In the genomic region with DNA sequence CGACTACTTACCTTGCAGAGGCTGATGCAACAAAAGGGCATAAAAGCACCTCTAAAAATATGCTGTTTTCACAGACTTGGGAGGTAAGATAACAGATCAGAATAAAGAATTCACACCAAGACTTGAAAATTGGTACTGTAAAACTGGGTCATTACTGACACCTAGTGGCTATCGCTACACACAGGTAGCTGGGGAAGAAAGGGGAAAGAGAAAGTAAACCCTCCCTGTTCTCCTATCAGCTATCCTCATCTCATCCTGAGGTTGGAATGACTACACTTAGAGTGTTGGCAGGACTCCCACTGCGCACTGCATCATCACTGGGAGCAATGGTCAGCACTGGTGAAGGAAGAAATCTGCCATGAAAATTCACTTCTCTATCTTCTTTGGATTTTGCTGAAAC, we compare ENCODE assay signal across 9 mouse cellular contexts. TPM values are rescaled to one million over a fixed set of nuclear protein-coding genes. Genes with fewer than 3 reads are reported as not detected.
DNase-seq lines count a peak whose midpoint lies in the region; ATAC-seq and TF ChIP-seq lines count a peak whose summit lies in the region.
"Had no signal": no experiment of that assay in that cellular context is flagged by ENCODE, and none has a peak within 500 bp of the region (broad histone marks: within the 10 kb centered on the region; RNA-seq: fewer than 3 reads in every experiment).

No protein-coding gene starts in this region.

- H3K9ac ChIP-seq in lung, embryonic 14.5 days: no peak overlapping the region
- H3K9ac ChIP-seq: embryonic facial prominence, embryonic 15.5 days had no signal

- H3K4me1 ChIP-seq in lung, adult 2 months (ENCODE audit: control insufficient read depth, insufficient read depth, low read length): peaks cover 2% of the 10 kb centered on the region; the same call in 1 of the 2 replicates
- no peaks in the 10 kb centered on the region for H3K4me1 ChIP-seq in lung, embryonic 14.5 days (ENCODE audit: insufficient read depth)
- H3K4me1 ChIP-seq: embryonic facial prominence, embryonic 15.5 days had no signal

- no peaks in the 10 kb centered on the region for H3K36me3 ChIP-seq in lung, embryonic 14.5 days (ENCODE audit: insufficient read depth)
- H3K36me3 ChIP-seq: embryonic facial prominence, embryonic 15.5 days had no signal

- 26% methylated on average over 3 of the region's 3 CpGs for WGBS in lung, adult 2 months
- WGBS in lung, embryonic 14.5 days: 31% methylated on average over 3 of the region's 3 CpGs

- H3K9me3 ChIP-seq in lung, embryonic 14.5 days (ENCODE audit: low read depth, low read length): no peaks in the 10 kb centered on the region
- H3K9me3 ChIP-seq: embryonic facial prominence, embryonic 15.5 days had no signal

- TF ChIP-seq POLR2A in lung, adult 2 months (IDR thresholded peaks at IDR 0.05; ENCODE audit: borderline replicate concordance, extremely low read depth, low read depth, low read length): no peak

- H3K27ac ChIP-seq in lung, embryonic 14.5 days (ENCODE audit: low read depth): no peak overlapping the region
- H3K27ac ChIP-seq: embryonic facial prominence, embryonic 15.5 days had no signal

- TF ChIP-seq CTCF in lung, adult 2 months (IDR thresholded peaks at IDR 0.05; ENCODE audit: insufficient read depth, low read length): no peak; the same call in 1 of the 2 replicates
- peak; percentile 75 for TF ChIP-seq CTCF in lung, embryonic 14.5 days (IDR thresholded peaks at IDR 0.05; ENCODE audit: low read depth)

- no peak for ATAC-seq in lung, embryonic 14.5 days (ENCODE audit: insufficient read depth)
- no peak for ATAC-seq in erythroblast, adult 5-6 weeks (replicated peaks; ENCODE audit: low FRiP score, poor library complexity, severe bottlenecking)

- H3K4me3 ChIP-seq in lung, adult 2 months (replicated peaks; ENCODE audit: extremely low read depth, low read depth, low read length): no peak overlapping the region
- no peak overlapping the region for H3K4me3 ChIP-seq in lung, embryonic 14.5 days (ENCODE audit: low read depth, low read length)
- H3K4me3 ChIP-seq: embryonic facial prominence, embryonic 15.5 days had no signal

- peak; percentile 15 to 53 for DNase-seq in lung, adult 18-20 months
- no peak for DNase-seq in lung, adult 2 months
- peak; percentile 75 for DNase-seq in NIH3T3 (ENCODE audit: low read depth)
- DNase-seq in cerebellum, postnatal 25 days: peak; percentile 13 to 43
- peak; percentile 80 for DNase-seq in induced T-regulatory cell, adult 2 months (ENCODE audit: low read depth)
- peak; percentile 81 for DNase-seq in lung, embryonic 14.5 days
- peak; percentile 24 for DNase-seq in right cerebral cortex, postnatal 25 days

- no peaks in the 10 kb centered on the region for H3K27me3 ChIP-seq in lung, embryonic 14.5 days (ENCODE audit: insufficient read depth, low read length)
- H3K27me3 ChIP-seq: embryonic facial prominence, embryonic 15.5 days had no signal

- no peak overlapping the region for H3K4me2 ChIP-seq in lung, embryonic 14.5 days
- H3K4me2 ChIP-seq: embryonic facial prominence, embryonic 15.5 days had no signal

RNA-seq across cellular contexts. Expression of gene Crybg3, which starts 16.4 kb away (rescaled TPM):
- polyA plus RNA-seq in lung, adult 2 months (2012; rRNA removed): 9.4 and 21.5 TPM in 2 replicates
- 9.7 and 10.6 TPM in 2 replicates for polyA plus RNA-seq in lung, embryonic 14.5 days (2014; fragmentation: Nextera tagmentation; extraction: Ambion mirVana)
- total RNA-seq in erythroblast, adult 5-6 weeks (2015; ENCODE audit: low replicate concordance): 5.4 and 5.6 TPM in 2 replicates
- total RNA-seq in erythroblast, adult 5-6 weeks (2017; ENCODE audit: low replicate concordance): 2.8 and 4.5 TPM in 2 replicates

RNA-seq across cellular contexts. Expression of gene Arl6, which starts 22.0 kb away (rescaled TPM):
- 2.2 and 4.0 TPM in 2 replicates for polyA plus RNA-seq in lung, adult 2 months (2012; rRNA removed)
- 36.2 TPM in 2 replicates for polyA plus RNA-seq in lung, embryonic 14.5 days (2014; fragmentation: Nextera tagmentation; extraction: Ambion mirVana)
- total RNA-seq in erythroblast, adult 5-6 weeks (2015; ENCODE audit: low replicate concordance): 0.63 and 2.7 TPM in 2 replicates
- not detected in 2 replicates for total RNA-seq in erythroblast, adult 5-6 weeks (2017; ENCODE audit: low replicate concordance)
